10 mouse cellular contexts compared by ENCODE assay signal in genomic region chr10:75632633-75633032, GRCm38 (mm10). TPM values are rescaled to one million over a fixed set of nuclear protein-coding genes. Genes with fewer than 3 reads are reported as not detected.
DNase-seq lines count a peak whose midpoint lies in the region; ATAC-seq and TF ChIP-seq lines count a peak whose summit lies in the region.
"Had no signal": no experiment of that assay in that cellular context is flagged by ENCODE, and none has a peak within 500 bp of the region (broad histone marks: within the 10 kb centered on the region; RNA-seq: fewer than 3 reads in every experiment).

No protein-coding gene starts in this region.

- no peaks in the 10 kb centered on the region for H3K9me3 ChIP-seq in hindbrain, embryonic 16.5 days (ENCODE audit: control insufficient read depth, low read length)
- no peaks in the 10 kb centered on the region for H3K9me3 ChIP-seq in hindbrain, embryonic 12.5 days (replicated peaks)
- H3K9me3 ChIP-seq in embryonic facial prominence, embryonic 12.5 days, result no peaks in the 10 kb centered on the region
- no peaks in the 10 kb centered on the region for H3K9me3 ChIP-seq in intestine, postnatal 0 days (ENCODE audit: control insufficient read depth)
- H3K9me3 ChIP-seq in hindbrain, embryonic 11.5 days (ENCODE audit: control insufficient read depth, low read length), result no peaks in the 10 kb centered on the region
- H3K9me3 ChIP-seq: hindbrain, embryonic 15.5 days; liver, embryonic 13.5 days had no signal

- H3K4me1 ChIP-seq in hindbrain, embryonic 16.5 days (ENCODE audit: control insufficient read depth, insufficient read depth, low read depth, low read length), result no peaks in the 10 kb centered on the region
- H3K4me1 ChIP-seq in hindbrain, embryonic 12.5 days, result no peaks in the 10 kb centered on the region
- 0 out of 2 replicates have a peak, but pooled peaks cover 4% of the 10 kb centered on the region for H3K4me1 ChIP-seq in embryonic facial prominence, embryonic 12.5 days
- no peaks in the 10 kb centered on the region for H3K4me1 ChIP-seq in intestine, postnatal 0 days (replicated peaks; ENCODE audit: control insufficient read depth, insufficient read depth, low read length)
- H3K4me1 ChIP-seq in hindbrain, embryonic 11.5 days (replicated peaks; ENCODE audit: control insufficient read depth, insufficient read depth, low read length), result no peaks in the 10 kb centered on the region
- H3K4me1 ChIP-seq: hindbrain, embryonic 15.5 days had no signal

- peak; percentile 48; the same call in 1 of the 2 replicates for ATAC-seq in hindbrain, embryonic 16.5 days
- no peak for ATAC-seq in hindbrain, embryonic 12.5 days (ENCODE audit: low FRiP score)
- 0 out of 2 replicates have a peak, but pooled peaks have one; percentile 50 for ATAC-seq in embryonic facial prominence, embryonic 12.5 days (ENCODE audit: insufficient number of reproducible peaks, insufficient read depth, low FRiP score, low TSS enrichment)
- 0 out of 2 replicates have a peak, but pooled peaks have one; percentile 39 for ATAC-seq in intestine, postnatal 0 days
- no peak for ATAC-seq in granulocyte monocyte progenitor cell, adult 5-6 weeks (replicated peaks; ENCODE audit: poor library complexity, severe bottlenecking)
- ATAC-seq in hindbrain, embryonic 11.5 days (ENCODE audit: low FRiP score), result no peak

- no peak overlapping the region for H3K27ac ChIP-seq in hindbrain, embryonic 16.5 days (ENCODE audit: low read depth, low read length)
- no peak overlapping the region for H3K27ac ChIP-seq in hindbrain, embryonic 12.5 days
- H3K27ac ChIP-seq in embryonic facial prominence, embryonic 12.5 days, result peak overlapping the region; percentile 33; the same call in 1 of the 2 replicates
- no peak overlapping the region for H3K27ac ChIP-seq in intestine, postnatal 0 days (ENCODE audit: low read depth, low read length)
- no peak overlapping the region for H3K27ac ChIP-seq in hindbrain, embryonic 11.5 days (ENCODE audit: low read depth, low read length)
- H3K27ac ChIP-seq: hindbrain, embryonic 15.5 days; liver, embryonic 13.5 days had no signal

- H3K4me2 ChIP-seq in hindbrain, embryonic 16.5 days (ENCODE audit: low read length), result no peak overlapping the region
- H3K4me2 ChIP-seq in hindbrain, embryonic 12.5 days (replicated peaks), result no peak overlapping the region
- no peak overlapping the region for H3K4me2 ChIP-seq in embryonic facial prominence, embryonic 12.5 days (replicated peaks)
- no peak overlapping the region for H3K4me2 ChIP-seq in intestine, postnatal 0 days (replicated peaks; ENCODE audit: low read depth)
- no peak overlapping the region for H3K4me2 ChIP-seq in hindbrain, embryonic 11.5 days (replicated peaks; ENCODE audit: low read depth, low read length)
- H3K4me2 ChIP-seq: hindbrain, embryonic 15.5 days; liver, embryonic 13.5 days had no signal

- WGBS in hindbrain, embryonic 16.5 days, result 36% methylated on average over 5 of the region's 5 CpGs
- WGBS in hindbrain, embryonic 12.5 days, result 38% methylated on average over 5 of the region's 5 CpGs
- 32% methylated on average over 5 of the region's 5 CpGs for WGBS in embryonic facial prominence, embryonic 12.5 days
- 49% methylated on average over 5 of the region's 5 CpGs for WGBS in intestine, postnatal 0 days
- WGBS in hindbrain, embryonic 11.5 days, result 59% methylated on average over 5 of the region's 5 CpGs

- peak; percentile 56 for DNase-seq in NIH3T3 (ENCODE audit: low read depth)
- DNase-seq in cerebellum, postnatal 25 days, result no peak
- DNase-seq in hindbrain, embryonic 11.5 days (ENCODE audit: low spot score), result no peak
- DNase-seq: liver, embryonic 13.5 days had no signal

- no peaks in the 10 kb centered on the region for H3K36me3 ChIP-seq in hindbrain, embryonic 16.5 days (ENCODE audit: control insufficient read depth, insufficient read depth, low read length)
- no peaks in the 10 kb centered on the region for H3K36me3 ChIP-seq in hindbrain, embryonic 12.5 days
- no peaks in the 10 kb centered on the region for H3K36me3 ChIP-seq in embryonic facial prominence, embryonic 12.5 days
- no peaks in the 10 kb centered on the region for H3K36me3 ChIP-seq in intestine, postnatal 0 days (ENCODE audit: control insufficient read depth, insufficient read depth)
- no peaks in the 10 kb centered on the region for H3K36me3 ChIP-seq in hindbrain, embryonic 11.5 days (ENCODE audit: control insufficient read depth, insufficient read depth, low read length)
- H3K36me3 ChIP-seq: hindbrain, embryonic 15.5 days; liver, embryonic 13.5 days had no signal

- TF ChIP-seq CTCF in intestine, postnatal 0 days (IDR thresholded peaks at IDR 0.05; ENCODE audit: low read depth), result no peak

- H3K9ac ChIP-seq in hindbrain, embryonic 16.5 days (ENCODE audit: low read depth, low read length), result no peak overlapping the region
- H3K9ac ChIP-seq in hindbrain, embryonic 12.5 days, result no peak overlapping the region
- no peak overlapping the region for H3K9ac ChIP-seq in embryonic facial prominence, embryonic 12.5 days
- H3K9ac ChIP-seq in intestine, postnatal 0 days (ENCODE audit: low read depth, low read length), result no peak overlapping the region
- H3K9ac ChIP-seq in hindbrain, embryonic 11.5 days (ENCODE audit: low read depth, low read length), result no peak overlapping the region
- H3K9ac ChIP-seq: hindbrain, embryonic 15.5 days; liver, embryonic 13.5 days had no signal

- H3K4me3 ChIP-seq in hindbrain, embryonic 16.5 days (ENCODE audit: low read length), result no peak overlapping the region
- H3K4me3 ChIP-seq in hindbrain, embryonic 12.5 days, result no peak overlapping the region
- no peak overlapping the region for H3K4me3 ChIP-seq in embryonic facial prominence, embryonic 12.5 days
- H3K4me3 ChIP-seq in intestine, postnatal 0 days (ENCODE audit: low read depth, low read length), result no peak overlapping the region
- H3K4me3 ChIP-seq in hindbrain, embryonic 11.5 days (ENCODE audit: low read depth, low read length), result no peak overlapping the region
- H3K4me3 ChIP-seq: hindbrain, embryonic 15.5 days; liver, embryonic 13.5 days had no signal

- no peaks in the 10 kb centered on the region for H3K27me3 ChIP-seq in hindbrain, embryonic 16.5 days (replicated peaks; ENCODE audit: control insufficient read depth, insufficient read depth, low read length)
- no peaks in the 10 kb centered on the region for H3K27me3 ChIP-seq in hindbrain, embryonic 12.5 days
- H3K27me3 ChIP-seq in embryonic facial prominence, embryonic 12.5 days, result no peaks in the 10 kb centered on the region
- no peaks in the 10 kb centered on the region for H3K27me3 ChIP-seq in intestine, postnatal 0 days (replicated peaks; ENCODE audit: control insufficient read depth, insufficient read depth, low read length)
- no peaks in the 10 kb centered on the region for H3K27me3 ChIP-seq in hindbrain, embryonic 11.5 days (ENCODE audit: control insufficient read depth, insufficient read depth, low read length)
- H3K27me3 ChIP-seq: hindbrain, embryonic 15.5 days had no signal

RNA-seq across cellular contexts. Expression of gene Susd2, which starts 11.2 kb away (rescaled TPM):
- 10.5 and 11.9 TPM in 2 replicates for polyA plus RNA-seq in hindbrain, embryonic 16.5 days (2015; fragmentation: Nextera tagmentation; extraction: Ambion mirVana)
- 2.8 TPM in 2 replicates for polyA plus RNA-seq in hindbrain, embryonic 12.5 days (2016; fragmentation: Nextera tagmentation; extraction: Ambion mirVana)
- polyA plus RNA-seq in embryonic facial prominence, embryonic 12.5 days (2016; fragmentation: Nextera tagmentation; extraction: Ambion mirVana), result 1.9 and 2.7 TPM in 2 replicates
- polyA plus RNA-seq in intestine, postnatal 0 days (2015; fragmentation: Nextera tagmentation; extraction: Ambion mirVana), result 35.1 and 37.2 TPM in 2 replicates
- total RNA-seq in granulocyte monocyte progenitor cell, adult 5-6 weeks (2014; fragmentation: Nextera tagmentation), result 0.26 TPM in 1 of 2 replicates, not detected in the other
- not detected in 2 replicates for total RNA-seq in granulocyte monocyte progenitor cell, adult 5-6 weeks (2017)
- 2.1 and 2.7 TPM in 2 replicates for polyA plus RNA-seq in hindbrain, embryonic 11.5 days (2014; fragmentation: Nextera tagmentation; extraction: Ambion mirVana)

RNA-seq across cellular contexts. Expression of gene Ggt5, which starts 43.5 kb away (rescaled TPM):
- 2.9 and 3.5 TPM in 2 replicates for polyA plus RNA-seq in hindbrain, embryonic 16.5 days (2015; fragmentation: Nextera tagmentation; extraction: Ambion mirVana)
- 1.1 and 2.1 TPM in 2 replicates for polyA plus RNA-seq in hindbrain, embryonic 12.5 days (2016; fragmentation: Nextera tagmentation; extraction: Ambion mirVana)
- 0.91 and 1.9 TPM in 2 replicates for polyA plus RNA-seq in embryonic facial prominence, embryonic 12.5 days (2016; fragmentation: Nextera tagmentation; extraction: Ambion mirVana)
- polyA plus RNA-seq in intestine, postnatal 0 days (2015; fragmentation: Nextera tagmentation; extraction: Ambion mirVana), result 4.0 and 4.9 TPM in 2 replicates
- 2.3 and 6.4 TPM in 2 replicates for total RNA-seq in granulocyte monocyte progenitor cell, adult 5-6 weeks (2014; fragmentation: Nextera tagmentation)
- 2.4 and 3.6 TPM in 2 replicates for total RNA-seq in granulocyte monocyte progenitor cell, adult 5-6 weeks (2017)
- 0.31 and 0.66 TPM in 2 replicates for polyA plus RNA-seq in hindbrain, embryonic 11.5 days (2014; fragmentation: Nextera tagmentation; extraction: Ambion mirVana)

Comparison
In these comparisons a context has a peak if more than half of its experiments do, and no peak if none do; other contexts are left out.
1. ATAC-seq: peak in hindbrain, embryonic 16.5 days (single experiment), embryonic facial prominence, embryonic 12.5 days (single experiment) and intestine, postnatal 0 days (single experiment); none in hindbrain, embryonic 12.5 days (single experiment), granulocyte monocyte progenitor cell, adult 5-6 weeks (single experiment) and hindbrain, embryonic 11.5 days (single experiment).